Mouse (Mus musculus) T-helper 2 cell (primary cell): ENCODE results near the gene Aff3.

Experiments used
- in situ Hi-C: fragments of 300-600 bp; cut with MboI, MseI; formaldehyde crosslinking; loops from one replicate; pipeline ENCODE4 v1.15.1; 2025; ENCODE audit warnings: high pct_unique_total_duplicates

Aff3 gene

DNA sequence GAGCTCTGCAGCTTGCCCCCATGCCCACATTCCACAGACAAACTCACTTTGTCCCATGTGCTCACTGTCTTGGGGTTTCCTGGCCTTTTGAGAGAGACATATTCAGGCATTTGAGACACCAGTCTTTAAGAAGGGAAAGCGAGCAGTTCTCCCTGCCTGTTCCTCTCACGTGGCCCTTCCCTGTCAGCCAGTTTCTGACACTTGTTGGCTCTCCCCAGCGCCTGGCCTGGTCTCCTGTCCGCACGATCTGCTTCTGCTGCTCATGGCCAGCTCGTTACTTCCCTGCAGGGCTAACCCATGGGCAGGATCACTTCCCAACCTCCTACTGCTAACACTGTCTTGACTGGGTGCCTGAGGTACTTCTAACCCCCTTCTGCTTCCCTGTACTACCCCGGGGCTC lies 118.1 kb downstream of the Aff3 start:
- in situ Hi-C loops: no loop called here

- in situ Hi-C loops: no loop called here
Measured at GRCm38 (mm10) chr1:38545282-38545945, 119.3 kb downstream of the Aff3 start.

- in situ Hi-C loops: no loop called here
Measured at GRCm38 (mm10) chr1:38544501-38544900, 120.3 kb downstream of the Aff3 start.

GRCm38 (mm10) chr1:38541536-38541935 lies 123.2 kb downstream of the Aff3 start:
- in situ Hi-C loops: no loop called here

DNA sequence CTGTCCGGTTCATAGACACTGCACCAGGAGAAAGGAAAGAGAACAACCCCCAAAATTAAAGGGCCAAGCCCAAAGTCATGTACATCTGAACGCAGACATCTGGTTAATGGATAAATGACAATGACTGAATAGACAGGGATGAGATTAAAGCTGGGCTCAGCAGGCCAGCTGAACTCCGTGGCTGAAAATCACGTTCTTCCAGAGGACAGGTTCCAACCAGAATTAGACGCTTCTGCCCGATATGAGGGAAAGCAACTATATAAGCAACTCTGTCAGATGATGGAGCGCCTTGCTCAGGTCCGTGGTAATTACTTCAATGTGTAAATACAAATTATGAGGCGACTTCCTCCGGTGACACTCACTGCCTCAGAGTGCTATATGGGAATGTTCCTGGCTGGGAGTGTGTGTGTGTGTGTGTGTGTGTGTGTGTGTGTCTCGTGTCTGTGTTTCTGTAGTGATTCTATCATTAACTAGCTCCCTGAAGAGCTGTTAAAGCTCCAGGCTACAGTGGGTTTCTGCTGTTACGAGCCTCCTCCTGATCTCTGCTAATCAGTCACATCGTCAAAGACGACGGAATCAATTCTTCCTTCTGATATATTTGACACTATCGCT lies 127.7 kb downstream of the Aff3 start:
- in situ Hi-C loops: no loop called here

GRCm38 (mm10) chr1:38532581-38532980 lies 132.2 kb downstream of the Aff3 start:
- in situ Hi-C loops: no loop called here

GRCm38 (mm10) chr1:38528607-38529006 lies 136.1 kb downstream of the Aff3 start:
- in situ Hi-C loops: no loop called here

DNA sequence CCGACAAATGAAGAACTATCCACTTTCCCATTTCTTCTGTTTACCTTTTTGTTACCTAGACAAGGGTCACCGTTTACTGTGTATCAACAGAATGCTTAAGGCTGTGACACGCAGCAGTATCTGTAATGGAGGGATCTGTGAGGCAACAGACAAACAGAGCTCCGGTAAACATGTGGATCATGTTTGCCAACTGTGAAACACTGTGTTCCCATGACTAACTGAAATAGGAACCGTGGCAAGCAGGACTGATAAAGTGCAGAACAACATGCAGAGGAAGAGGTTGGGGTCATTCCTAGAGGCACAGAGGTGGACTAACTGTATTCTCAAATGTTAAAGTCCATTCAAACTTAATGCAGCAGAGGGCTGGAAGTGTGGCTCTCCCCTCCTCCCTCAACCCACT lies 138.2 kb downstream of the Aff3 start:
- in situ Hi-C loops: no loop called here

GRCm38 (mm10) chr1:38521651-38522050 lies 143.1 kb downstream of the Aff3 start:
- in situ Hi-C loops: no loop called here

DNA sequence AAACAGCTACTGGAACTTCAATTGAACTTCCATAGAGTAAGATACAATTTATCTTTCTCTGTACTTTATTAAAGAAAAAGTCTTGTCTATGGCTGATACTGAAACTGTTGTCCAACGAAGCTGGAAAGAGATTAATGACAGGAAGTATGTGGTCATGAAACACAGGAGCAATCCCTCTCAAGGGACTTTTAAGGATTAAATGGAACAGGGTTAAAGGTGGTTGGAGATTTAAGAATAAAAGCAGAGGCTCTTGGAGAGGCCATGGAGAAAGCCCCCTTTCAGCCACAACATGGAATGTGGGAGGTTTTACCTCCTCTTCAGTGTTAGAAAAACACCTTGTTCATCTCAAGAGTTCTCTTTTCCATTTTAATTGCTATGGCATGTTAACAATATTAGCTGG lies 148.5 kb downstream of the Aff3 start:
- in situ Hi-C loops: no loop called here

GRCm38 (mm10) chr1:38514634-38515011 lies 150.1 kb downstream of the Aff3 start:
- in situ Hi-C loops: no loop called here

- in situ Hi-C loops: no loop called here
Measured at GRCm38 (mm10) chr1:38513970-38514633, 150.7 kb downstream of the Aff3 start.

- in situ Hi-C loops: no loop called here
Measured at GRCm38 (mm10) chr1:38512258-38513081, 152.3 kb downstream of the Aff3 start.

- in situ Hi-C loops: no loop called here
Measured at GRCm38 (mm10) chr1:38511076-38511475, 153.7 kb downstream of the Aff3 start.

- in situ Hi-C loops: no loop called here
Measured at GRCm38 (mm10) chr1:38509301-38509700, 155.5 kb downstream of the Aff3 start.

- in situ Hi-C loops: no loop called here
Measured at GRCm38 (mm10) chr1:38507636-38508179, 157.0 kb downstream of the Aff3 start.

DNA sequence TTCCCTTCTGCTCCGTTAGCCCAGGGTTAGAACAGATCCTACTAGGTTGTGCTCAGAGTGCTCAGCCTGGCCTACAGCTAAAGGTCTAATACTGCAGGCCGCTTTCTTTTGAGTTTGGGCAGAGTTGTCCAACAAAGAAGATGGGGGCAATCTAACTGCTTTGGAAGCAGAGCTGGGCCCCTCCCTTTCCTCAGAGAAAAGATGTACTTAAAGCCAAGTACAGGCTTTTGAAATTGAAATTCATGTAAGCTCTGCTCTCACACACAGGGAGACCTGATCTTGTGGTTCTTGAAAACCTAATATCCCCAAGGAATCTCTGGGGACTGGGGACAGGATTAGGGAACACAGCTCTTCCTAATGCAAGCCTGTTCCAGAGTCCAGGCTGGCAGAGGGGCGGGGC lies 158.4 kb downstream of the Aff3 start:
- in situ Hi-C loops: no loop called here

GRCm38 (mm10) chr1:38503431-38504089 lies 161.2 kb downstream of the Aff3 start:
- in situ Hi-C loops: no loop called here

- in situ Hi-C loops: no loop called here
Measured at GRCm38 (mm10) chr1:38502797-38503196, 162.0 kb downstream of the Aff3 start.

DNA sequence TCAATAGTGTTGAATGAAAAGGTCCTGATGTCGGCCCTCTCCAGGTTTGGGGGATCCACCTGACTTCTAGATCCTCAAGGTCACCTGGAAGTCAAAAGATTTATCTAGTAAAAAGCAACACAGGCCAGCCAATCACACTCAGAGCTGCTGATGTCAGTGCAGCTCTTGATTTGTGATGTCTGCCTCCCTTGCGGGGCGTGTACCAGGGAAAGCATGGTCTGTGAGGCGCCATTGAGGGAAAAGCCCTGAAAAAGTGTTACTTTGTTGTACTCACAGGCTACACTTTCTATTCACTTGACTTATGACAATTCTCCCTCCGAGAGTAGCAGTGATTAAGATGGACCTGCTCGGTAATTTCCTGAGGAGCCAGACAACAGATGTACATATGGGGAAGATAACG lies 163.5 kb downstream of the Aff3 start:
- in situ Hi-C loops: no loop called here

DNA sequence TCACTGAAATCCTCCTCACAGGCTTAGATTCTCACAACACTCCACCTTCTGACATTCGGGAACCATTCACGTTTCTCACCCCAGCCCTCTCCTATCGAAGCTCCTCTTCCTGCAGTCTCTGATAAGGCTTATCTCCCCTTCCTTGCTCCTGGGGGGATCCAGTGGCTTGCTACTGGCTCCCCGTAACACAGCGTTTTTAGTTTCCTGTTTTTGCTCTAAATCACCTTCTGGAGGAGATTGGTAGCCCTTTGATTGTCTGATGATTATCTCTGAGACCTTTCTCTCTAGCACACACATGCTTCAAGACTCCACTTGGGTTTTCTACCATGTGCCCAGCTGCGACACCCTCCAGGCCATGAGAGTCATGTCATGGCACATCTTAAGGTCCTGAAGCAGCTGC lies 165.3 kb downstream of the Aff3 start:
- in situ Hi-C loops: no loop called here
